Mouse (Mus musculus) lung, postnatal 25 days (tissue): ENCODE results near the gene Rnasek.

Source experiments
- DNase-seq: peaks from one replicate; pipeline ENCODE4 v3.0.0; 2022; ENCODE audit warnings: low spot score

Gene Rnasek

GRCm38 (mm10) chr11:70215301-70215700 is 24.3 kb downstream of the Rnasek start:
- DNase-seq: no peak

- DNase-seq: no peak
Measured at GRCm38 (mm10) chr11:70214856-70215209, 24.8 kb downstream of the Rnasek start.

- DNase-seq: no peak
Measured at GRCm38 (mm10) chr11:70214191-70214855, 25.3 kb downstream of the Rnasek start.

GRCm38 (mm10) chr11:70213736-70214135 is 25.9 kb downstream of the Rnasek start:
- DNase-seq: no peak

GRCm38 (mm10) chr11:70212896-70213295 is 26.7 kb downstream of the Rnasek start:
- peak; percentile 83 for DNase-seq

- DNase-seq: no peak
Measured at GRCm38 (mm10) chr11:70212423-70212822, 27.2 kb downstream of the Rnasek start, which contains the start of gene Slc16a11. Slc16a11 (plus strand) TSS chr11:70212752.

- no peak for DNase-seq
Measured at GRCm38 (mm10) chr11:70211972-70212371, 27.7 kb downstream of the Rnasek start.

- DNase-seq: no peak
Measured at GRCm38 (mm10) chr11:70210681-70211080, 29.0 kb downstream of the Rnasek start.

GRCm38 (mm10) chr11:70208778-70209388 is 30.8 kb downstream of the Rnasek start:
- no peak for DNase-seq

- no peak for DNase-seq
Measured at GRCm38 (mm10) chr11:70207283-70207682, 32.4 kb downstream of the Rnasek start.

- DNase-seq: no peak
Measured at GRCm38 (mm10) chr11:70206801-70207200, 32.8 kb downstream of the Rnasek start.

GRCm38 (mm10) chr11:70201691-70202090 is 38.0 kb downstream of the Rnasek start:
- DNase-seq: peak; percentile 89

GRCm38 (mm10) chr11:70200036-70200608 is 39.5 kb downstream of the Rnasek start:
- peak; percentile 64 for DNase-seq

- DNase-seq: no peak
Measured at GRCm38 (mm10) chr11:70199107-70199506, 40.5 kb downstream of the Rnasek start.

GRCm38 (mm10) chr11:70198332-70198731 is 41.3 kb downstream of the Rnasek start:
- DNase-seq: peak; percentile 62

GRCm38 (mm10) chr11:70193354-70194285 is 46.0 kb downstream of the Rnasek start:
- peak; percentile 71 for DNase-seq

GRCm38 (mm10) chr11:70192157-70192556 is 47.5 kb downstream of the Rnasek start:
- no peak for DNase-seq

GRCm38 (mm10) chr11:70191188-70191587 is 48.5 kb downstream of the Rnasek start:
- DNase-seq: no peak

- no peak for DNase-seq
Measured at GRCm38 (mm10) chr11:70189319-70190134, 50.1 kb downstream of the Rnasek start.
